Mouse (Mus musculus) spleen, adult 2 months (tissue): ENCODE results near the gene Dab2ip.

Experiments used
- CTCF ChIP-seq: fragments of 200-500 bp; IDR thresholded peaks from 2 replicates; pipeline ENCODE4 v1.5.1; 2011; ENCODE audit warnings: mild to moderate bottlenecking, inconsistent platforms; ENCODE audit not compliant: insufficient read depth, insufficient read length, insufficient replicate concordance; ENCODE audit errors: extremely low read depth
- POLR2A ChIP-seq: fragments of 200-500 bp; IDR thresholded peaks from 2 replicates; pipeline ENCODE4 v1.6.1; 2011; ENCODE audit warnings: low read depth, low read length, inconsistent platforms

DNA sequence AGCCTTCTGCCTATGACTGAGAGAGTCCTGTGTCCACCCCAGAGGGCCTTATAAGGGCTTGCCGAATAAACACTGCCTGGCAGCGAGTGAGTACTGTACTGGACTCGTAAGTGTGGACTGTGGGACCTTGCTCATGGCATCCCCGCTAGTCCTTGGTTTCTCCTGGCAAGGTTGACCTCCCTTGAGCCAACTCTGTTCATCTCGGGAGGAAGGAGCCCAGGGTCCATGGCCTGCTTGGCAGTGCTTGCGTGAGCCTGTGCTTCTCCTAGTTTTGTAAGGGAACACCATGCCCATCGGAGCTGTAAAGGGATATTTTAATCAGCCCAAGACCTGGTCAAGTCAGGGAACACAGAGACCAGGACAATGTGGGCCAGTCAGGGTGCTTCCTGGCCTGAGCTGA is 54.2 kb downstream of the Dab2ip start:
- no peak for TF ChIP-seq CTCF
- no peak for TF ChIP-seq POLR2A
